Mouse (Mus musculus): ENCODE measurements around the gene Itga4. TPM values are rescaled to one million over a fixed set of nuclear protein-coding genes. Genes with fewer than 3 reads are reported as not detected.
A peak's percentile ranks its signal among the peaks of the same experiment; 100 is the strongest.

Itga4 gene
- polyA plus RNA-seq, 1 experiment from 2014 or later, result 11.1 TPM

DNA sequence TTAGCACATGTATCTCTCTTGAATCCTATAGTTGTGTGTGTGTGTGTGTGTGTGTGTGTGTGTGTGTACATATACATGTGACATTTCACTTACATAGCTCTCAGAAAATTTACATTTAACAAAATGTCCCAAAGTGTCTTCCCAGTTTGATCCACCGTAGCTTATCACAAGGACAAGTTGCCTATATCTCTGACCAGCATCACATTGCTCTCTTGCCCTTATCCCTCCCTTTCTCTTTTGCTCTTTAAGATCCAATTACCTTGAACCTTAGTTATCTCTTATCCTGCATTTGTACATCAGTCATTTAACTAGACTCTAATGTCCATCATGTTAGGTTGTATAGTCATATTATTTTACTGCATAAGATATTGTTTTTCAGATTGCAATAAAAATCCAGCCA is 10.5 kb upstream of the Itga4 start:
- no peak overlapping the region for H3K27ac ChIP-seq (replicated peaks)
- H3K9ac ChIP-seq, result no peak overlapping the region
- H3K36me3 ChIP-seq, result no peaks in the 10 kb centered on the region
- H3K4me2 ChIP-seq (replicated peaks), result no peak overlapping the region
- H3K27me3 ChIP-seq, result no peaks in the 10 kb centered on the region
- 92% methylated on average over 1 of the region's 1 CpGs for WGBS
- ATAC-seq (ENCODE audit: insufficient number of reproducible peaks, low FRiP score, low TSS enrichment, low read depth), result no peak
- no peaks in the 10 kb centered on the region for H3K9me3 ChIP-seq (replicated peaks)
- peaks cover 3% of the 10 kb centered on the region; the same call in 1 of the 2 replicates for H3K4me1 ChIP-seq
- H3K4me3 ChIP-seq (replicated peaks), result no peak overlapping the region

DNA sequence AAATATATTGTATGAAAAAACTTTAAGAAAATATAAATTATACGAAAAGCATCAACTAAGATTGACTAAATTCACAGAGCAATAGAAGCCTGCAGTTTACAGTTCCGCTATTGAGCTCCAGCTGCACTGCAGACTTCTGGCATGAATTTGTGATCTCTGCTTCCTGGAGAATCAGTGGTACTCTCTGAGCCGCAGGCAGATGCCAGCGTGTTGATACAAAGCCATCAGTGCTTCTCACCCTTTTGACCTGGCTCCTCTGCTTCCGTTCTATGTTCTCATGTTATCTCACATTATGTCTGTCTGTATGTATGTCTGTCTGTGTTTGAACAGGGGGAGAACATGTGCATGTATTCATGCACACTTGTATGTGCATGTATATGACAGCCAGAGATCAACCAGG is 6.9 kb upstream of the Itga4 start:
- H3K27ac ChIP-seq (replicated peaks), result no peak overlapping the region
- no peak overlapping the region for H3K4me2 ChIP-seq (replicated peaks)
- no peak for ATAC-seq (ENCODE audit: insufficient number of reproducible peaks, low FRiP score, low TSS enrichment, low read depth)
- peaks cover 3% of the 10 kb centered on the region; the same call in 1 of the 2 replicates for H3K4me1 ChIP-seq
- no peaks in the 10 kb centered on the region for H3K27me3 ChIP-seq
- no peaks in the 10 kb centered on the region for H3K9me3 ChIP-seq (replicated peaks)
- H3K4me3 ChIP-seq (replicated peaks), result no peak overlapping the region
- H3K9ac ChIP-seq, result no peak overlapping the region
- no peaks in the 10 kb centered on the region for H3K36me3 ChIP-seq
- 47% methylated on average over 5 of the region's 5 CpGs for WGBS

DNA sequence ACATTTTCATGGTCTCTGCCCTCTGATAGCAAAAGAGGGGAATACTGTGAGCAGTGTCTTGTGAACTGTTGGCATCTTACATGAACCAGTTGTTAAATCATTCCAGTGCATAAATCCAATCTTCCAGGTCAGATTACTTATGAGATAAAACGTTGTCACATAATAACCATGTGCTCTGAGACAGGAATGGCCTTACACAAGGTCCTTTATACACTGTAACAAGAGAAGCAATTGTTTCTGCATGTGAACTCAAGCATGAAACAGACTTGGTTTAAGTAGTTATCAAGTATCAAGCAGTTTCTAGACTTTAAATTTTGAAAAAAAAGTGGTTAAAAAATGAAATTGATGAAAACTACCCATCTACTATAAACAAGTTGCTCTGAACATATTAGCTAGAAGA is 4.7 kb upstream of the Itga4 start:
- WGBS, result 24% methylated on average over 1 of the region's 1 CpGs
- peaks cover 14% of the 10 kb centered on the region for H3K4me1 ChIP-seq
- H3K4me2 ChIP-seq (replicated peaks), result no peak overlapping the region
- H3K4me3 ChIP-seq (replicated peaks), result no peak overlapping the region
- H3K36me3 ChIP-seq, result no peaks in the 10 kb centered on the region
- no peaks in the 10 kb centered on the region for H3K27me3 ChIP-seq
- no peak overlapping the region for H3K9ac ChIP-seq
- no peak for ATAC-seq (ENCODE audit: insufficient number of reproducible peaks, low FRiP score, low TSS enrichment, low read depth)
- H3K27ac ChIP-seq (replicated peaks), result no peak overlapping the region
- no peaks in the 10 kb centered on the region for H3K9me3 ChIP-seq (replicated peaks)

DNA sequence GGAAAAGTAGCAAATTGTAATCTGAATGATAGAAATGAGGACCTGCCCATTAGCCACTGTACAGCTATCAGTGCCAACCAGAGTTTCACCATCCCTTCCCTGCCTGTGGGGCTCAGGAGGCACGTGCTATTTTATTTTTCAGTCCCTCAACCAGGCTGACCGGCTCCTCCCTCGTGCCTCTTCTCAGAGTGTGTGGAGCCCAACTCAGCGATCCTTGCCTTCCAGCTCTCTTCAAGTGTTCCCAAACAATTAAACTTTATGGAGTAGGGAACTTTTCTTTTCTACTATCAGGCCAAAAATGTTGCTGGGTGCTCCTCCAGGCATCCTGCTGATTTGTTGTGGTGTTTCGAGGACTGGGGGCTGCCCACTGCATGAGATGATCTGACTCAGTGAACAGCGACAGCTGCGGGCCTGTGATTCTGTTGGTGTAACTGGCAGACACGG is 1.4 kb upstream of the Itga4 start:
- no peak for ATAC-seq (ENCODE audit: insufficient number of reproducible peaks, low FRiP score, low TSS enrichment, low read depth)
- H3K27me3 ChIP-seq, result no peaks in the 10 kb centered on the region
- H3K4me3 ChIP-seq (replicated peaks), result no peak overlapping the region
- no peak overlapping the region for H3K27ac ChIP-seq (replicated peaks)
- no peaks in the 10 kb centered on the region for H3K36me3 ChIP-seq
- no peak overlapping the region for H3K4me2 ChIP-seq (replicated peaks)
- peaks cover 19% of the 10 kb centered on the region for H3K4me1 ChIP-seq
- no peak overlapping the region for H3K9ac ChIP-seq
- WGBS, result 45% methylated on average over 8 of the region's 8 CpGs
- H3K9me3 ChIP-seq (replicated peaks), result no peaks in the 10 kb centered on the region

DNA sequence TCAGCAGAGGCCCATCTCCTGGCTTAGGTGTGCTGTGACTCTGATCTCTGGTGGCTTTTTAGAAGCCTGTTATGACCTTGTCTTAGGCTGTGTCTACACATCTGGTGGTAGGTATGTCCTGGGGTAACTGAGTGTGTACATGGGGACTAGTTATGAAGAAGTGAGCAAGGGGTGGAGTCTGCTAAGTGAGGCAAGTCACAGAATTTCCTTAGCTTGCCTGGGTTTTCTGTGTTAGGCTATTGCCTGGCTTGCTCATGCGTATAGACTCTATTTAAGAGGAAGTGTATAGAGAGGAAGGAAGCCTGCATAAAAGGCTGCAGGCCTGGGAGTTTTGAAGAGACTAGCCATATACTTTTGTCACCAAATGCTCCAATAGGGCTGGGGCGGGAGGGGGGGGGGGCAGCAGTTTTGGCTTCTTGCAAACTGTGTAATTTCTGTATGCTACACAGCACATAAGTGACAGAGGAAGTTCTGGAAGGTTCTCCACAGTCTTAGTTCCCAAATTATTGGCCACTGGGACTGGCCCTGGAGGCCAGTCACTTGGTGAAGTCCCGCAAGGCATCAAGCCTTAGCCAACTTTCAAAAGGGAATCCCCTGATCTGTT is 536 bp upstream of the Itga4 start:
- Histone ChIP-seq H3K4me2 (replicated peaks) (peak overlapping the region; percentile 84), H3K4me1 (peaks cover 19% of the 10 kb centered on the region), H3K27ac (replicated peaks) (0 out of 2 replicates have a peak overlapping the region, but pooled peaks have one; percentile 66), H3K4me3 (replicated peaks) (peak overlapping the region; percentile 53), H3K9ac (no peak overlapping the region), H3K9me3 (replicated peaks) (no peaks in the 10 kb centered on the region), H3K27me3 (no peaks in the 10 kb centered on the region), H3K36me3 (no peaks in the 10 kb centered on the region)
- ATAC-seq (ENCODE audit: insufficient number of reproducible peaks, low FRiP score, low TSS enrichment, low read depth), result no peak
- WGBS, result 62% methylated on average over 3 of the region's 3 CpGs

DNA sequence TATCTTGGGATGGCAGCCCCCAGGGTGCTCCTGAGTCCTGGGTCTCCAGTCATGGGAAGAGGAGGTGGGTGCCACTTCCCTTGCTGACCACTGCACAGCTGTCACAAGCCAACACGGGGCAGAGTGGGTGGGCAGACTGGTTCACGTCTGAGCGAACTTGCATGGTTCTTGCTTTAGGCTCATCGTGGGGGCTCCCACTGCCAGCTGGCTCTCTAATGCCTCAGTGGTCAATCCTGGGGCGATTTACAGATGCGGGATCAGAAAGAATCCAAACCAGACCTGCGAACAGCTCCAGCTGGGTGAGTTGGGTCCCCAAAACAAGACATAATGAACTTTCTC is 744 bp downstream of the Itga4 start:
- H3K27ac ChIP-seq (replicated peaks), result peak overlapping the region; percentile 66
- H3K9me3 ChIP-seq (replicated peaks), result no peaks in the 10 kb centered on the region
- peak overlapping the region; percentile 33 for H3K9ac ChIP-seq
- H3K4me3 ChIP-seq (replicated peaks), result peak overlapping the region; percentile 53
- H3K27me3 ChIP-seq, result no peaks in the 10 kb centered on the region
- peak overlapping the region; percentile 84 for H3K4me2 ChIP-seq (replicated peaks)
- H3K36me3 ChIP-seq, result no peaks in the 10 kb centered on the region
- ATAC-seq (ENCODE audit: insufficient number of reproducible peaks, low FRiP score, low TSS enrichment, low read depth), result no peak; the same call in 1 of the 2 replicates
- 6% methylated on average over 7 of the region's 7 CpGs for WGBS
- H3K4me1 ChIP-seq, result peaks cover 19% of the 10 kb centered on the region

DNA sequence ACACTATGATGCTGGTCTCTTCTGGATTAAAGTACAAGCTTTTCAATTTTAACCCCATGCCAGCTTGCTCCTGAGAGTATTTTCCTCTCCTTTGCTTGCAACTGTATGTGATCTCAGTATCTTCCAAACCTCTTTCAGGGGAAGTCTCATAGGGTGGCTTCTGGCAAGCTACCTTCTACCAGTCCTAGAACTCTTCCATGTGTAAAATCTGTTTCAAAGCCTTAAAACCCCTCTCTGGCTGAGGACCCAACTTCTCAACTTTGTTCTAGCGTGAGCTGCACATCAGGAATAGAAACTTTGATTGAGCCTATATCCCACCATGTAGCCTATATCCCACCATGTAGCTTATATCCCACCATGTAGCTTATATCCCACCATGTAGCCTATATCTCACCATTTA is 1.1 kb downstream of the Itga4 start:
- Histone ChIP-seq H3K9ac (peak overlapping the region; percentile 33; the same call in 1 of the 2 replicates), H3K27me3 (no peaks in the 10 kb centered on the region), H3K9me3 (replicated peaks) (no peaks in the 10 kb centered on the region), H3K4me2 (replicated peaks) (peak overlapping the region; percentile 84), H3K4me3 (replicated peaks) (peak overlapping the region; percentile 53), H3K4me1 (peaks cover 19% of the 10 kb centered on the region), H3K27ac (replicated peaks) (peak overlapping the region; percentile 66; the same call in 1 of the 2 replicates), H3K36me3 (no peaks in the 10 kb centered on the region)
- no peak for ATAC-seq (ENCODE audit: insufficient number of reproducible peaks, low FRiP score, low TSS enrichment, low read depth)
- 40% methylated on average over 1 of the region's 1 CpGs for WGBS

DNA sequence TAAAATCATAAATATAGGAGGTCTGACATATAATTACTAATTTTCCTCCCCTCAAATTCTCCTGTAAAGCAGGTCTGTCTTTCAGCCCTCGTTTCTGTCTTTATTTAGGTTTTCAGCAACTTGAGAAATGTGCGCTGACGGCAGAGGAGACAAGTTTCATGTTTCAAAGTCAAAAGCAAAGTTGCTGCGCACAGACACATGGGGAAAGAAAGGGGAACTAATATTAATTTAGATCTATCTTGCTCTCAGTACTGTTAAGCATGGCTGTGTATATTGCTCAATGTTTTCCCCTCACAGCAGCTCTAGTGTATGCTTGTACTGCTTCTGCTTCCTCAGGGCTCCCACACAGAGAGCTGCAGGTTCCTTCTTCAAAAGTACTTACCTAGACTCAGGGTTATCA is 1.7 kb downstream of the Itga4 start:
- Histone ChIP-seq H3K27ac (replicated peaks) (no peak overlapping the region), H3K9ac (no peak overlapping the region), H3K27me3 (no peaks in the 10 kb centered on the region), H3K9me3 (replicated peaks) (no peaks in the 10 kb centered on the region), H3K36me3 (no peaks in the 10 kb centered on the region), H3K4me2 (replicated peaks) (peak overlapping the region; percentile 84), H3K4me1 (peaks cover 19% of the 10 kb centered on the region), H3K4me3 (replicated peaks) (peak overlapping the region; percentile 53)
- WGBS, result 17% methylated on average over 4 of the region's 4 CpGs
- no peak for ATAC-seq (ENCODE audit: insufficient number of reproducible peaks, low FRiP score, low TSS enrichment, low read depth)

DNA sequence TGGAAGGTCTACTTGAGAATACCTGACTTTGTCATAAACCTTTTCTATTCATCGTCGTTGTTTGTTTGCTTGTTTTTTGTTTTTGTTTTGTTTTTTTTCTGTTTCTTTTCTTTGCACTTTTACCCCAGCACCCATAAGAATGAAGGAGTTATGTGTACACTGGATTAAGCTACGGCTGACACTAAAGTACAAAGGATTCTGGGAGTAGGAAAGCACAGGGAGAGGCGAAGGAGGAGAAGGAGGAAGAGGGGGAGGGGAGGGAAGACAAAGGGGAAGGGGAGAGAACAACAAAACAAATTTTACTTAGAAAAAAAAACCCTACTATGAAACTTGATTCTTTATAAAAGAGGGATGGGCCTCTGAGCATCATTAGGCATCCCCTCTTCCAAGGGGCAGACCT is 2.2 kb downstream of the Itga4 start:
- Histone ChIP-seq H3K27me3 (no peaks in the 10 kb centered on the region), H3K4me2 (replicated peaks) (no peak overlapping the region; the same call in 1 of the 2 replicates), H3K27ac (replicated peaks) (no peak overlapping the region), H3K36me3 (no peaks in the 10 kb centered on the region), H3K9ac (no peak overlapping the region), H3K4me1 (peaks cover 19% of the 10 kb centered on the region), H3K9me3 (replicated peaks) (no peaks in the 10 kb centered on the region), H3K4me3 (replicated peaks) (no peak overlapping the region; the same call in 1 of the 2 replicates)
- WGBS, result 75% methylated on average over 4 of the region's 4 CpGs
- ATAC-seq (ENCODE audit: insufficient number of reproducible peaks, low FRiP score, low TSS enrichment, low read depth), result no peak

DNA sequence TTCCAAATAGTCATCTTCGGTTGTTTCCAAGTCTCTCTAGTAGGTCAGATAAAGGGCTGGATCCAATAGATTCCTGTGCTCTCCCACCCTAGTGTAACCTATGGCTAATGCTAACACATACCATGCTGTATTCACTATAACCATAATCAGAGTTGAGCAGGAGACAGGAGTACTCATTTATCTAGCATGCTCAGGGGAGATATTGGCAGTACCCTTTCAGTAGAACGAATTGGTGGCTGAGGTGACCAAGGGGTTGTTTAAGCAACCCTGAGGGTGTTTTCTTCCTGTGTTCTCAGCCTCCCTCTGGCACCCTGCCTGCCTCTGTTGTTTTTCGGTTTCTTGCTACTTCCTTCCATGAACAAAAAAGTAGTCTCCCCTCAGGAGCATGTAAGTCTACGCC is 4.1 kb downstream of the Itga4 start:
- Histone ChIP-seq H3K9ac (no peak overlapping the region), H3K27me3 (no peaks in the 10 kb centered on the region), H3K36me3 (no peaks in the 10 kb centered on the region), H3K4me3 (replicated peaks) (no peak overlapping the region), H3K4me1 (peaks cover 19% of the 10 kb centered on the region), H3K9me3 (replicated peaks) (no peaks in the 10 kb centered on the region), H3K27ac (replicated peaks) (no peak overlapping the region), H3K4me2 (replicated peaks) (no peak overlapping the region)
- 59% methylated on average over 4 of the region's 4 CpGs for WGBS
- no peak for ATAC-seq (ENCODE audit: insufficient number of reproducible peaks, low FRiP score, low TSS enrichment, low read depth)

DNA sequence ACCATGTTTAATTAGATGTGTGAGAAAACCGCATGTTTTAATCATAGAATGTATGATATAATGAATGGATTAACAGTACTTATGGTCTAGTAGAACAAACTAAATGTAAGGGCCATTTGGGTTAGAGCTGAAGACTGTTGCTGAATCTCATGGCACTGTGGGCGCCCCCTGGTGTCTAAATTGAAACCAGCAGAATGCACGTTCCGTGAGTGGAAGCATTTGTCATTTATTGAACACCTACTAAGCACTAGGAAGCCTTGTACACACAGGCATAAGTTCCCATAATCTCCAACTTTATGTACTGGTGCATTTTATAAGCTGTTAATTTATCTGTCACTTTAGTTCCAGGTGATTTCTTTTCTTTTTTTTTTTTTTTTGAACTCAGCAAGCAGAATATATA is 10.4 kb downstream of the Itga4 start:
- WGBS, result 58% methylated on average over 4 of the region's 4 CpGs
- H3K27me3 ChIP-seq, result no peaks in the 10 kb centered on the region
- no peaks in the 10 kb centered on the region for H3K4me1 ChIP-seq
- H3K9me3 ChIP-seq (replicated peaks), result no peaks in the 10 kb centered on the region
- H3K9ac ChIP-seq, result no peak overlapping the region
- no peak overlapping the region for H3K4me3 ChIP-seq (replicated peaks)
- no peak for ATAC-seq (ENCODE audit: insufficient number of reproducible peaks, low FRiP score, low TSS enrichment, low read depth)
- H3K27ac ChIP-seq (replicated peaks), result no peak overlapping the region
- no peak overlapping the region for H3K4me2 ChIP-seq (replicated peaks)
- H3K36me3 ChIP-seq, result no peaks in the 10 kb centered on the region

DNA sequence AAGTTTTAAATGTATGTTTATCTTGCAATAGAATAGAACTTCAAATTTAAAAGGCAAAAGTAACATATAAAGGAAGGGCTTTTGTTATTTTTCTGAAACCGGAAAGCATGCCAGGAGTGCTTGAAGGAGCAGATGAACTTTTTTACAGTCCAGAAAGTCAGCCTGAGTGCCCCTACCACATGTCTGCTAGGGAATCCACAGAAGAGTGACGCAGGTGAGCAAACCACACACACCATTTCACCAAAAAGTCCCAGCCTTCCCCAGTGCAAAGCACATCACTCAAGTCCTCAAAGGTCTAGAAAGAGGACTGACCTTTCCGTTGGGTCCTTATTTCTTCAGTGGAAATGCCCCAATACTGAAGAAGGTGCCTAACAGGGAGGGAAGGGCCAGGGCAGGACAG is 11.3 kb downstream of the Itga4 start:
- no peaks in the 10 kb centered on the region for H3K9me3 ChIP-seq (replicated peaks)
- H3K9ac ChIP-seq, result no peak overlapping the region
- H3K36me3 ChIP-seq, result no peaks in the 10 kb centered on the region
- no peak for ATAC-seq (ENCODE audit: insufficient number of reproducible peaks, low FRiP score, low TSS enrichment, low read depth)
- no peaks in the 10 kb centered on the region for H3K27me3 ChIP-seq
- H3K4me3 ChIP-seq (replicated peaks), result no peak overlapping the region
- H3K4me2 ChIP-seq (replicated peaks), result no peak overlapping the region
- 93% methylated on average over 3 of the region's 3 CpGs for WGBS
- H3K27ac ChIP-seq (replicated peaks), result no peak overlapping the region
- H3K4me1 ChIP-seq, result no peaks in the 10 kb centered on the region
